Mouse (Mus musculus) macrophage (primary cell): ENCODE measurements around the gene Mfap2. TPM values are rescaled to one million over a fixed set of nuclear protein-coding genes. Genes with fewer than 3 reads are reported as not detected.

Experiments used
- H3K27ac ChIP-seq: fragments of 350-480 bp; formaldehyde crosslinking; 2 replicates; pipeline ENCODE4 v1.9.0; 2021
- H3K36me3 ChIP-seq: fragments of 350-480 bp; formaldehyde crosslinking; 2 replicates; pipeline ENCODE4 v1.9.0; 2021; ENCODE audit errors: inconsistent target
- H3K4me3 ChIP-seq: fragments of 350-480 bp; formaldehyde crosslinking; 2 replicates; pipeline ENCODE4 v1.9.0; 2021; ENCODE audit errors: inconsistent target
- H3K79me2 ChIP-seq: fragments of 350-480 bp; formaldehyde crosslinking; 2 replicates; pipeline ENCODE4 v1.9.0; 2021; ENCODE audit errors: inconsistent target
- WGBS: methylation state at CpG from one replicate; pipeline ENCODE4 v1.1.7; 2026; ENCODE audit warnings: inconsistent platforms; ENCODE audit not compliant: missing documents; 5-methylcytosine and 5-hydroxymethylcytosine counted together
- polyA plus RNA-seq: library from polyadenylated mRNA; stranded (reverse); fragments of 250-400 nt; gene quantifications from 3 replicates; pipeline ENCODE4 v1.2.4, GENCODE M21; 2018; ENCODE audit warnings: inconsistent platforms

Mfap2 gene
- polyA plus RNA-seq, 1 experiment from 2014 or later: not detected

GRCm38 (mm10) chr4:141024052-141024451, 13.8 kb downstream of the Mfap2 start:
- H3K27ac ChIP-seq: no peak overlapping the region
- no peak overlapping the region for H3K4me3 ChIP-seq
- WGBS: 82% methylated on average over 9 of the region's 9 CpGs
- no peaks in the 10 kb centered on the region for H3K79me2 ChIP-seq
- no peaks in the 10 kb centered on the region for H3K36me3 ChIP-seq

GRCm38 (mm10) chr4:141024992-141025391, 14.8 kb downstream of the Mfap2 start:
- WGBS: 93% methylated on average over 21 of the region's 27 CpGs
- no peak overlapping the region for H3K4me3 ChIP-seq
- H3K79me2 ChIP-seq: no peaks in the 10 kb centered on the region
- no peaks in the 10 kb centered on the region for H3K36me3 ChIP-seq
- H3K27ac ChIP-seq: no peak overlapping the region

- WGBS: 96% methylated on average over 16 of the region's 18 CpGs
- H3K36me3 ChIP-seq: no peaks in the 10 kb centered on the region
Observed at GRCm38 (mm10) chr4:141030541-141031206, 20.5 kb downstream of the Mfap2 start.

GRCm38 (mm10) chr4:141031733-141032132, 21.5 kb downstream of the Mfap2 start:
- H3K79me2 ChIP-seq: no peaks in the 10 kb centered on the region
- H3K27ac ChIP-seq: no peak overlapping the region
- 19% methylated on average over 6 of the region's 6 CpGs for WGBS
- no peaks in the 10 kb centered on the region for H3K36me3 ChIP-seq
- no peak overlapping the region for H3K4me3 ChIP-seq

More at GRCm38 (mm10) chr4:141030541-141031206, 20.5 kb downstream of the Mfap2 start:
- Histone ChIP-seq H3K4me3 (no peak overlapping the region), H3K27ac (no peak overlapping the region), H3K79me2 (no peaks in the 10 kb centered on the region)

- Histone ChIP-seq H3K4me3 (no peak overlapping the region), H3K79me2 (no peaks in the 10 kb centered on the region), H3K36me3 (no peaks in the 10 kb centered on the region), H3K27ac (no peak overlapping the region)
- 89% methylated on average over 27 of the region's 27 CpGs for WGBS
Observed at GRCm38 (mm10) chr4:141033606-141034549, 23.7 kb downstream of the Mfap2 start.

- Histone ChIP-seq H3K79me2 (no peaks in the 10 kb centered on the region), H3K27ac (no peak overlapping the region), H3K4me3 (no peak overlapping the region), H3K36me3 (no peaks in the 10 kb centered on the region)
- WGBS: 82% methylated on average over 11 of the region's 12 CpGs
Observed at GRCm38 (mm10) chr4:141041117-141041516, 30.9 kb downstream of the Mfap2 start.

GRCm38 (mm10) chr4:141044816-141045215, 34.6 kb downstream of the Mfap2 start:
- no peak overlapping the region for H3K4me3 ChIP-seq
- no peak overlapping the region for H3K27ac ChIP-seq
- no peaks in the 10 kb centered on the region for H3K79me2 ChIP-seq
- no peaks in the 10 kb centered on the region for H3K36me3 ChIP-seq
- 25% methylated on average over 8 of the region's 8 CpGs for WGBS

- Histone ChIP-seq H3K27ac (no peak overlapping the region), H3K4me3 (no peak overlapping the region), H3K79me2 (no peaks in the 10 kb centered on the region), H3K36me3 (no peaks in the 10 kb centered on the region)
- 94% methylated on average over 17 of the region's 17 CpGs for WGBS
Observed at GRCm38 (mm10) chr4:141048810-141049475, 38.7 kb downstream of the Mfap2 start.

GRCm38 (mm10) chr4:141049476-141049835, 39.2 kb downstream of the Mfap2 start:
- H3K79me2 ChIP-seq: no peaks in the 10 kb centered on the region
- 82% methylated on average over 4 of the region's 4 CpGs for WGBS
- H3K36me3 ChIP-seq: no peaks in the 10 kb centered on the region
- no peak overlapping the region for H3K4me3 ChIP-seq
- H3K27ac ChIP-seq: no peak overlapping the region

GRCm38 (mm10) chr4:141052442-141052841, 42.2 kb downstream of the Mfap2 start:
- H3K27ac ChIP-seq: no peak overlapping the region
- WGBS: 93% methylated on average over 11 of the region's 12 CpGs
- H3K79me2 ChIP-seq: no peaks in the 10 kb centered on the region
- H3K36me3 ChIP-seq: no peaks in the 10 kb centered on the region
- H3K4me3 ChIP-seq: no peak overlapping the region

GRCm38 (mm10) chr4:141053138-141053537, 42.9 kb downstream of the Mfap2 start:
- H3K4me3 ChIP-seq: no peak overlapping the region
- H3K79me2 ChIP-seq: no peaks in the 10 kb centered on the region
- no peaks in the 10 kb centered on the region for H3K36me3 ChIP-seq
- 86% methylated on average over 7 of the region's 8 CpGs for WGBS
- no peak overlapping the region for H3K27ac ChIP-seq

GRCm38 (mm10) chr4:141053568-141054161, 43.4 kb downstream of the Mfap2 start:
- H3K36me3 ChIP-seq: no peaks in the 10 kb centered on the region
- H3K27ac ChIP-seq: no peak overlapping the region
- H3K4me3 ChIP-seq: no peak overlapping the region
- 94% methylated on average over 16 of the region's 17 CpGs for WGBS
- H3K79me2 ChIP-seq: no peaks in the 10 kb centered on the region

GRCm38 (mm10) chr4:141056970-141057369, 46.8 kb downstream of the Mfap2 start:
- H3K4me3 ChIP-seq: no peak overlapping the region
- no peak overlapping the region for H3K27ac ChIP-seq
- no peaks in the 10 kb centered on the region for H3K36me3 ChIP-seq
- WGBS: over 99% methylated on average over 10 of the region's 10 CpGs
- H3K79me2 ChIP-seq: no peaks in the 10 kb centered on the region

- H3K27ac ChIP-seq: no peak overlapping the region
- 94% methylated on average over 6 of the region's 9 CpGs for WGBS
- H3K4me3 ChIP-seq: no peak overlapping the region
- no peaks in the 10 kb centered on the region for H3K36me3 ChIP-seq
- H3K79me2 ChIP-seq: no peaks in the 10 kb centered on the region
Observed at GRCm38 (mm10) chr4:141058835-141059234, 48.6 kb downstream of the Mfap2 start.
